Mouse (Mus musculus): Measurements from ENCODE around the gene Mttp. TPM values are rescaled to one million over a fixed set of nuclear protein-coding genes. Genes with fewer than 3 reads are reported as not detected.

Mttp gene
- total RNA-seq, 2 experiments from 2014 or later = 1.0 to 2.0 TPM

DNA sequence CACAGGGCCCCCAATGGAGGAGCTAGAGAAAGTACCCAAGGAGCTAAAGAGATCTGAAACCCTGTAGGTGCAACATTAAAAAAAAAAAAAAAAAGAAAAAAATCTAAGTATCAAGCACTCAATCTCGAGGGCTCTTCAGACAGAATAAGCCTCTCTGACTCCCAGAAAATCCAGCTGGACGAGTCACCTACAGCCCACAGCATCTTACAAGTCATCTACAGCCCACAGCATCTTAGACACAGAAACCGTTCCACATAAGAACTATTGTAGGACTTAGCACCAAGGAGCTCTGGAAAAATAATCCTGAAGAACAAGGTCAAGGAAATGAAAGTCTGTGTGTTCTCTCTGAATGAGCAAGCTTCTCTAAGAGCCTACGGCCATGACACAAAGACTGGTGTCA, 42.8 kb downstream of the Mttp start:
- H3K27ac ChIP-seq = no peak overlapping the region
- no peak for DNase-seq
- TF ChIP-seq CTCF (IDR thresholded peaks at IDR 0.05) = no peak
- H3K4me3 ChIP-seq = no peak overlapping the region
- intact Hi-C loops (cut with DNase I) = no loop called here

DNA sequence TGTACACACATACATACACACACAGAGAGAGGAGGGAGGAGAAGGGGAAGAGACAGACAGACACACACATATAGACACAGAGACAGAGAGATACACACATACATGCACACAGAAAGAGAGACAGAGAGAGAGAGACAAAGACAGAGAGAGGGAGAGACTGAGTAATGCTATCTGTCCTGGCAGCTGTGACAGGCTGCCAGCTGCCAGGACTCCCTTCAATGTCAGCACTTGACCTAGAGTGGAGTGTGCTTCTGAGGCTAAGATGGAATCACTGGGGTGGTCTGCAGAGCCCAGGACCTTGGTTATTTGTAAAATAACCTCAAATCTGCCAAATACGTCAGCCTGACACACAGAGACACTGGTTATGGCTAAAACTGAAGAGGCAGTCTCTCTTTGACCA, 47.0 kb downstream of the Mttp start:
- H3K27ac ChIP-seq = peak overlapping the region; percentile 24; the same call in 1 of the 2 replicates
- peak; percentile 56 for DNase-seq
- no peak for TF ChIP-seq CTCF (IDR thresholded peaks at IDR 0.05)
- intact Hi-C loops (cut with DNase I) = no loop called here
- H3K4me3 ChIP-seq = no peak overlapping the region

DNA sequence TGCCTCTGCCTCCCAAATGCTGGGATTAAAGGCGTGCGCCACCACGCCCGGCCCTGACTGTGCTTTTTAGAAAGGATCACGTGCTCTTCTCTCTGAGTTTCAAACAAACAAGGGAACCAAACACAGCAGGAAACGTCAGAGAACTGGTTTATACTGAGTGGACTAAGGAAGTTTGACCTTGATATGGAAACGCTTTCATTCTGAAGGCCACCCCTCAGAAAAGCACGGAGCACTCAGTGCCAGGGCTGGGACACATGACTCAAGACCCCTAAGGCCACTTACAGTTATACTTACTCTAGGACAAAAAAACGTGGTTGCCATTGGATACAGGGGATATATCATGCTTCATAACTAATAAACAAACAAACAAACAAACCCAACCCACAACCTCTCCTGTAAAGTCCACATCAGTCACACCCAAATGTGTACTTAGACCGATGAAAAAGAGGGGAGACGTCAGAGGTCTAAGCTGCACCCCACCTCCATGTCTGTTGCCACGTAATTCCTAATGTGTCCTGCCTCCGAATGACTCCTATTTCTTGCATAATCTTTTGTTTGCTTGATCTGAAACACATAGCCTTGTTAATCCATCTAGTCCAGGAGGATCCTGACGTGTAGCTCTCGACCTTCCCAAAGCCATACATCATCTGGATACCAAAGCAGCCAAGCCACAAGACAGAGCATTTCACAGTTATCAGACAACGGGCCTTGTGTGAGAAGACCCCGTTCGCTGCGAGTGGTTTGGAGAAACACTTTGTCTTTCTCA, 48.3 kb downstream of the Mttp start:
- TF ChIP-seq CTCF (IDR thresholded peaks at IDR 0.05) = no peak
- DNase-seq = no peak
- H3K27ac ChIP-seq = no peak overlapping the region
- intact Hi-C loops (cut with DNase I) = no loop called here
- no peak overlapping the region for H3K4me3 ChIP-seq

DNA sequence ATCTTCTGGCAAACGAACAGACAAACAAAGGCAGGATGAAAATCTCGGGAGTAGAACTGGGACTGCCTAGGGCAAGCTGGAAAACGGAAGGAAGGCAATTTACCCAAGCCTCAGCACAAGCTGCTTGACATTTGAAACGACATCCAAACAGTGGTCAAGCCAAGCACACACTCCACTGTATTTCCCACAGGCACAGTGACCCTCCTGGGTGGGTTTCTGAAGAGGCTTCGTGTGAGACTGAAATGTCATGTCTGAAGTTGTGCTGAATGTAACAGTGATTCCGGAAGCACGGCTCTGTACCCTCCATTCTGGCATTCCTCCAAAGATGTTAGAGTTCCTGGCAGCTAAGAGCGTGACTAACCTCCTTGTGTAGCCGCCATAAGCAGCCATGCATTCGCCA, 49.0 kb downstream of the Mttp start:
- TF ChIP-seq CTCF (IDR thresholded peaks at IDR 0.05) = no peak
- intact Hi-C loops (cut with DNase I) = no loop called here
- no peak overlapping the region for H3K27ac ChIP-seq

DNA sequence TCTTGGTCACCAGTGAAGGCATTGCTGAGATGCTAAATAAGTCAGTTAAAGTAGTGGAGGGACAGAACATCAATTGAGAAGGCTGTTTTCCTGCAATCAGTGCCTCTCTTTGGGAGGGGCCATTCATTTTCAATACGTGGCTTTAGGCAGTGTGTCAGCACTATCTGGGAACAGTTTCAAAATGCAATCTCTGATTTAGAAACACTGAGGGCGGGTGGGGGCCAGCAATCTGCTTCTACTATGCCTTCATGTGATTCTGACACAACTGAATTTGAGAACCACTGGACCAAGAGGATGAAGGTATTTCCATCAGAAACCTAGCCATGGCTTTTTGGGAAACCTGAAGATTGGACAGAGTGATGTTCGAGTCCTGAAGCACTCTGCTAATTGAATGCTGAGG, 49.5 kb downstream of the Mttp start:
- Histone ChIP-seq H3K4me3 (no peak overlapping the region), H3K27ac (no peak overlapping the region)
- intact Hi-C loops (cut with DNase I) = no loop called here
- DNase-seq = no peak
- TF ChIP-seq CTCF (IDR thresholded peaks at IDR 0.05) = no peak

More for the DNA sequence above, 49.0 kb downstream of the Mttp start:
- H3K4me3 ChIP-seq = 0 out of 2 replicates have a peak overlapping the region, but pooled peaks have one; percentile 6
- no peak for DNase-seq

DNA sequence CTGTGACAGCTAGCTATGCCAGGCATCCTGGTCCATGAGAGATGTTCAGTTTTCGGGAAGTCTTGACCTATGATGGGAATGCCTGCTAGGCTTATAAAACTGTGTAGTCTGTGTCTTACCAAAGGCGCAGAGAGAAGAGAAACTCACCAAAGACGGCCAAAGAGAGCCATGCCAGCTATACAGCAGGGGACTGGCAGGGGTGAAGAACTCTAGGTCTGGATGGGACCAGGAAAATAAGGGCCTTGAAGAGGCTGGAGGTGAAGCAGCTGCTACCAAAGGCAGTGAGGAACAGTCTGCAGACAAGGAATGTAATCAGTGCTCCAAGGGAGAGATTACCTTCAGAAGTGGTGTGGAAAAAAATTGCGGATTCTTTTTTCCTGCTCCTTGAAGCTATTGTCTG, 60.9 kb downstream of the Mttp start:
- H3K27ac ChIP-seq = no peak overlapping the region
- intact Hi-C loops (cut with DNase I) = no loop called here
- no peak for DNase-seq
- no peak overlapping the region for H3K4me3 ChIP-seq
- no peak for TF ChIP-seq CTCF (IDR thresholded peaks at IDR 0.05)

DNA sequence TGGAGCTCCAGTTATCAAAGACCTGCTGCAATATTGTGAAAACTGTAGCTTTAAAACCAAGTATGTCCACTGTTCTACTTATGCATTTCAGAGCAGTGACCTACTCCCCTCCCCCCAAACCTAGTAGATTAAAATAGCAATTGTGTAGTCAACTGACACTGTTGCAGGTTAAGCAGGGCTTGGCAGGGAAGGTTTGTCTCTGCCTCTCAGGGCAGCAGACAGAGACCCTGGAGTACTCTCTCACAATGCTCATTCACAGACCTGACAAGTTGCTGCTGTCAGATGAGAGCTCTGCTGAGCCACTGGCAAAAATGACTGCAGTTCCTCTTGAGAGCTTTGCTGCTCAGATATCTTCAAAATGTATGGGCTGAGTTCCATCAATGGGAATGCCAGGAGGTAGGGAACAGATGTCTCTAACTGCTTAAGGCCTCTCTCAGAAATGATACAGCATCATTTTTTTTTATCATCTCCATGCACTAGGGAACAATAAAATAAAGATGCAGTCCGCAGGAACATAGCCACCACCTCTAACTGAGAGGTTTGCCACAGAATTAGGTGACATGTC, 61.6 kb downstream of the Mttp start:
- DNase-seq = no peak
- no peak overlapping the region for H3K4me3 ChIP-seq
- no peak for TF ChIP-seq CTCF (IDR thresholded peaks at IDR 0.05)
- intact Hi-C loops (cut with DNase I) = no loop called here
- H3K27ac ChIP-seq = peak overlapping the region; percentile 77

DNA sequence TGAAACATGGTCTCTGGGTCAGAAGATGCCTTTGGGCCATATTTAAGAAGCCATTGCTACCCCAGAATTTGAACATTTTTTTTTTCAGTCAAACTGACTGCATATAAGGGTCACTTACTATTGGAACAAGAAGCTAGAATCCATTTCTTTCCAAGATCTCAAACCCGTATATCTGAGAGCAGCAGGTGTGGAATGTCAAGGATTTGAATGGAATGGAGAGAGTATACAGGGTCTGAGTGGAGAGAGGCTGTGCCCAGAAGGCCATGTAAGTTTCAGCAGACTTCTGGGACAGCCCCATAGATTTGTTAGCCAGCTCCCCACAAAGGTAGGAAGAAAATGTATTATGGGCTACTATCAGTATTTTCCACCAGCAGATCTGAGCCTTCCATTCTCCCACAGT, 66.1 kb downstream of the Mttp start:
- DNase-seq = no peak
- Histone ChIP-seq H3K27ac (no peak overlapping the region; the same call in 1 of the 2 replicates), H3K4me3 (no peak overlapping the region)
- no peak for TF ChIP-seq CTCF (IDR thresholded peaks at IDR 0.05)
- intact Hi-C loops (cut with DNase I) = no loop called here

DNA sequence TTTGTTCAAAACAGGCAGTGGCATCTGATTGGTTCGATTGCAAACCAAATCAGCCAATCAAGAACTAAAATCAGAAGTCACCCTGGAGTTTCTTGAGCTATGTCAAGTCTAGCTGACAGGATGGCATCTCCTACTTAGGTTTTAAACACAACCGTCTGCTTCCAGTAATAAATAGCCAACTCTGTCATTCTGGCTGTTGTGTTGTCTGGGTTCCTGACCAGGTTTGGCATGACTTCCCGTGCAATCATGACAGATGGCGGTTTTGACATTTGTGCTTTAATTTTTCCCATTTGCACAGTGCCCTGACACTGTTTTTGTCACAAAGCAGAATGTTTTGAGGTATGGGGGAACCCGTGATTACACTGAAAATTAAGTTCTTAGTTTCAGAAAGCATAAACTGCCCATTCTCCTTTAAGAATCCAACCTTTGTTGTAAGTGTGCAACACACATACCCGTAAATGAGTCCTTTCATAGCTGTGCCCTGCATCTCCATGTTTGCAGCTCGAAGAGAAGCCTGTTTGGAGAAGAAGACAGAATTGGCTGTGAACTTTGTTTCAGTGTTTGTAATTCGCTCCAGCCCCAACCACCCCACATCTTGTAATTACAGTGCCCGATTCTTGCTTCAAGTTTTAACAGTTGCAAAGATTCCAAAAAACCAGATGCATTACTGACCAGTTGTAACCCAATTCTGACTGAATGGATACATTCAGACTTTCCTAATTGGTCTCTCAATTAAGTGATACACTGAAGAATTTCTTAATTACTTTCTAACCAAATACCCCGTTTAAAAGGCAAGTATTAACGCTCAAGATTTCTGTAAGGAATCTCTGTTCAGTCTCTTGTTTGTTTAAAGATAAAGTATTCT, 67.1 kb downstream of the Mttp start:
- no peak for DNase-seq
- peak overlapping the region; percentile 68; the same call in 1 of the 2 replicates for H3K27ac ChIP-seq
- TF ChIP-seq CTCF (IDR thresholded peaks at IDR 0.05) = no peak
- no peak overlapping the region for H3K4me3 ChIP-seq
- intact Hi-C loops (cut with DNase I) = no loop called here

DNA sequence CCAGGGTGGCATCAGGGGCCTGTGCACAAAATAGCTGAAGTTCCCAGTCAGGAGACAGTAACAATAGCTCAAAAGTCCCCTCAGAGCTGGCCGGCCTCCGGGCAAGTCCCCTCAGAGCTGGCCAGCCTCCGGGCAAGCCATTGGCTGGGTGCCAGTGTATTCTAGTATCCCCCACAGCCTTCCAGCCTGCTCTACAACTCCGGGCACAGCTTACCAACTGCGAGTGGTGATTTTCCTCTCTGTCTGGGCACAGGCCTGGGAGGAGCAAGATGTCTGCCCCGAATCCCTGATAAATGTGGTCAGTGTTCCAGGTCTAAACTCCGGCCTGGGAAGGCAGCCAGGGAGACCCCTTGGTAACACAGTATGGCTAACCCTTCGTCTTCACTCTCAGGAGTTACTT, 69.6 kb downstream of the Mttp start:
- intact Hi-C loops (cut with DNase I) = no loop called here
- peak; percentile 75 for DNase-seq
- TF ChIP-seq CTCF (IDR thresholded peaks at IDR 0.05) = no peak

DNA sequence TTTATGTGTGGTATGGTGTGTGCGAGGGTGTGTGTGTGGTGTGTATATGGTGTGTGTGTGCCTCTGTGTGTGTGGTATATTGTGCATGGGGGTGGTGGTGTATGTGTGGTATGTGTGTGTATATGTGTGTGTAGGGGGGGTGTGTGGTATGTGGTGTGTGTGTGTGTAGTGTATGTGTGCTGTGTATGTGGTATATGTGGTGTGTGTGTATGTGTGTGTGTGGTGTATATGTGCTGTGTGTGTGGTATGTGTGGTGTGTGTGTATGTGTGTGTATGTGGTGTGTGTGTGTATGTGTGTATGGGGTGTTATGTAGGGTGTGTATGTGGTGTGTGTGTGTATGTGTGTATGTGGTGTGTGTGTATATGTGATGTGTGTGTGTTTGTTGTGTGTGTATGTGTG, 70.6 kb downstream of the Mttp start:
- Histone ChIP-seq H3K4me3 (no peak overlapping the region), H3K27ac (no peak overlapping the region)
- no peak for TF ChIP-seq CTCF (IDR thresholded peaks at IDR 0.05)
- intact Hi-C loops (cut with DNase I) = no loop called here
- no peak for DNase-seq

More for the DNA sequence above, 69.6 kb downstream of the Mttp start:
- Histone ChIP-seq H3K27ac (peak overlapping the region; percentile 68), H3K4me3 (peak overlapping the region; percentile 41)

DNA sequence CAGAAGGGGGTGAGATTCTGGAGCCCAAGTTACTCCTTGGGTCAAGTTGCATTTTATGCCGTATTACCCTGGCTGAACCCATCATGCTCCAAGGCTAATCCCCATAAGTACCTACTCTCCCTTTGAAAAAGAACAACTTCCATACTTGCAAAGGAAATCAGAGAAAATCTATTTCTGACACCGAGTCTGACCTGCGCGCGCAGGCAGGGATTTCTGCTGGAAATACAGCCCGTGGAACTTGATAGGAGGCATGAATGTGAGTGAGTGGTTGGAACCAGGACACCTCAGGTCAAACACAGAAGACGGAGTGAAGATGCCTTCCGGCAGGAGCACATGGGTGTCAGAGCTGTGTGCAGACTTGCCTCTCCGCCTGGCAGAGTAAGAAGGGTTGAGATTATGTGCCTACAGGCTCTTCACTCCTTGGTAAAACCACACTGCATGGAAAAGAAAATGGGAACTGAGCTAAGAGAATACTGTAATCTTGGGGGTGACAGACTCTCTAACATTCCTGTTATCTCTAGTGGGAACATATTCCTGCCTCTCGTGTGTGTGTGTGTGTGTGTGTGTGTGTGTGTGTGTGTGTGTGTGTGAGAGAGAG, 73.2 kb downstream of the Mttp start:
- intact Hi-C loops (cut with DNase I) = loop anchor here (2.0 kb wide), 2 partner anchors 47 to 81 kb away; no protein-coding TSS in a partner anchor
- peak overlapping the region; percentile 97 for H3K27ac ChIP-seq
- DNase-seq = peak; percentile 76
- peak overlapping the region; percentile 75 for H3K4me3 ChIP-seq
- no peak for TF ChIP-seq CTCF (IDR thresholded peaks at IDR 0.05)

Data from gastrocnemius, adult 2 months (tissue).